Mouse (Mus musculus): ENCODE measurements around the gene Rnf217. TPM values are rescaled to one million over a fixed set of nuclear protein-coding genes. Genes with fewer than 3 reads are reported as not detected.

Rnf217 gene
- 1.4 and 1.5 TPM in 2 replicates for polyA plus RNA-seq (2015; fragmentation: Nextera tagmentation; extraction: Ambion mirVana)

- peak; percentile 86 for ATAC-seq (ENCODE audit: insufficient read depth, low FRiP score)
- H3K36me3 ChIP-seq (ENCODE audit: control insufficient read depth, insufficient read depth, low read length), result no peaks in the 10 kb centered on the region
- peak within 1 kb of the TSS; percentile 87 for H3K27ac ChIP-seq (ENCODE audit: low read length)
- H3K4me3 ChIP-seq (replicated peaks; ENCODE audit: low read length), result peak within 1 kb of the TSS; percentile 83
- peak within 1 kb of the TSS; percentile 99 for H3K9ac ChIP-seq (ENCODE audit: low read length)
- no peaks in the 10 kb centered on the region for H3K9me3 ChIP-seq (replicated peaks; ENCODE audit: control insufficient read depth, low read length)
- H3K4me1 ChIP-seq (ENCODE audit: control insufficient read depth, insufficient read depth, low read length), result peaks cover 22% of the 10 kb centered on the region
- peak within 1 kb of the TSS; percentile 72 for H3K4me2 ChIP-seq (ENCODE audit: low read depth, low read length)
- H3K27me3 ChIP-seq (ENCODE audit: control insufficient read depth, insufficient read depth, low read length), result no peaks in the 10 kb centered on the region
- WGBS, result under 1% methylated on average over 93 of the region's 106 CpGs
These were observed at the start of gene Rnf217 for GRCm38 (mm10) chr10:31609066-31609961. Gene Rnf217, minus strand, starts transcription at chr10:31609184.

GRCm38 (mm10) chr10:31647270-31647669 lies 38.3 kb upstream of the Rnf217 start:
- no peak for ATAC-seq (ENCODE audit: insufficient read depth, low FRiP score)
- no peak overlapping the region for H3K9ac ChIP-seq (ENCODE audit: low read length)
- WGBS, result 77% methylated on average over 3 of the region's 3 CpGs

GRCm38 (mm10) chr10:31646083-31646482 lies 37.1 kb upstream of the Rnf217 start:
- Histone ChIP-seq H3K36me3 (ENCODE audit: control insufficient read depth, insufficient read depth, low read length) (no peaks in the 10 kb centered on the region), H3K4me1 (ENCODE audit: control insufficient read depth, insufficient read depth, low read length) (no peaks in the 10 kb centered on the region), H3K4me3 (replicated peaks; ENCODE audit: low read length) (no peak overlapping the region), H3K27ac (ENCODE audit: low read length) (no peak overlapping the region), H3K27me3 (ENCODE audit: control insufficient read depth, insufficient read depth, low read length) (no peaks in the 10 kb centered on the region), H3K4me2 (ENCODE audit: low read depth, low read length) (no peak overlapping the region), H3K9me3 (replicated peaks; ENCODE audit: control insufficient read depth, low read length) (no peaks in the 10 kb centered on the region), H3K9ac (ENCODE audit: low read length) (no peak overlapping the region)
- no peak for ATAC-seq (ENCODE audit: insufficient read depth, low FRiP score)
- 76% methylated on average over 1 of the region's 1 CpGs for WGBS

More at GRCm38 (mm10) chr10:31647270-31647669, 38.3 kb upstream of the Rnf217 start:
- H3K27ac ChIP-seq (ENCODE audit: low read length), result no peak overlapping the region
- H3K27me3 ChIP-seq (ENCODE audit: control insufficient read depth, insufficient read depth, low read length), result no peaks in the 10 kb centered on the region
- no peak overlapping the region for H3K4me2 ChIP-seq (ENCODE audit: low read depth, low read length)
- no peaks in the 10 kb centered on the region for H3K36me3 ChIP-seq (ENCODE audit: control insufficient read depth, insufficient read depth, low read length)
- H3K4me1 ChIP-seq (ENCODE audit: control insufficient read depth, insufficient read depth, low read length), result no peaks in the 10 kb centered on the region
- no peaks in the 10 kb centered on the region for H3K9me3 ChIP-seq (replicated peaks; ENCODE audit: control insufficient read depth, low read length)
- no peak overlapping the region for H3K4me3 ChIP-seq (replicated peaks; ENCODE audit: low read length)

GRCm38 (mm10) chr10:31635098-31635497 lies 26.1 kb upstream of the Rnf217 start:
- Histone ChIP-seq H3K4me1 (ENCODE audit: control insufficient read depth, insufficient read depth, low read length) (no peaks in the 10 kb centered on the region), H3K9ac (ENCODE audit: low read length) (no peak overlapping the region), H3K9me3 (replicated peaks; ENCODE audit: control insufficient read depth, low read length) (no peaks in the 10 kb centered on the region), H3K36me3 (ENCODE audit: control insufficient read depth, insufficient read depth, low read length) (no peaks in the 10 kb centered on the region), H3K27me3 (ENCODE audit: control insufficient read depth, insufficient read depth, low read length) (no peaks in the 10 kb centered on the region), H3K27ac (ENCODE audit: low read length) (no peak overlapping the region), H3K4me3 (replicated peaks; ENCODE audit: low read length) (no peak overlapping the region), H3K4me2 (ENCODE audit: low read depth, low read length) (no peak overlapping the region)
- 88% methylated on average over 3 of the region's 3 CpGs for WGBS
- no peak for ATAC-seq (ENCODE audit: insufficient read depth, low FRiP score)

- no peak for ATAC-seq (ENCODE audit: insufficient read depth, low FRiP score)
- 72% methylated on average over 1 of the region's 1 CpGs for WGBS
- no peak overlapping the region for H3K4me3 ChIP-seq (replicated peaks; ENCODE audit: low read length)
- no peaks in the 10 kb centered on the region for H3K9me3 ChIP-seq (replicated peaks; ENCODE audit: control insufficient read depth, low read length)
- no peak overlapping the region for H3K4me2 ChIP-seq (ENCODE audit: low read depth, low read length)
- H3K36me3 ChIP-seq (ENCODE audit: control insufficient read depth, insufficient read depth, low read length), result no peaks in the 10 kb centered on the region
- H3K27me3 ChIP-seq (ENCODE audit: control insufficient read depth, insufficient read depth, low read length), result no peaks in the 10 kb centered on the region
- no peak overlapping the region for H3K27ac ChIP-seq (ENCODE audit: low read length)
- H3K9ac ChIP-seq (ENCODE audit: low read length), result no peak overlapping the region
- H3K4me1 ChIP-seq (ENCODE audit: control insufficient read depth, insufficient read depth, low read length), result no peaks in the 10 kb centered on the region
These were observed 23.0 kb upstream of the Rnf217 start for GRCm38 (mm10) chr10:31632005-31632404.

DNA sequence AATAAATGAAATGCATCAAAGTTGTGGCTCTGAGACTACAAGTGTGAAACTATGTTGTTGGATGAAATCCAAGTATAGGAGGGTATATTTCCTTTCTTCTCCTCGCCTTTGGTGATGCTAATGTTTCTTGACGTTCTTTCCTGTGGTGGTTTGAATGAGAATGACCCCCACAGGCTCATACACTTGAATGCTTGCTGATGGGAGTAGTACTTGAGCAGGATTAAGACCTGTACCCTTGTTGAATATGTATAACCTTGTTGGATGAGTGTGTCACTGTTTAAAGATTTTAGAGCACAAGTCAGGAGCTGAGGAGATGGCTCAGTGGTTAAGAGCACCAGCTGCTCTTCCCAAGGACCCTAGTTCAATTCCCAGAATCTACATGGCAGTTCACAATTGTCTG lies 6.4 kb upstream of the Rnf217 start:
- 64% methylated on average over 2 of the region's 2 CpGs for WGBS
- ATAC-seq (ENCODE audit: insufficient read depth, low FRiP score), result no peak

GRCm38 (mm10) chr10:31614111-31614510 lies 5.1 kb upstream of the Rnf217 start:
- Histone ChIP-seq H3K36me3 (ENCODE audit: control insufficient read depth, insufficient read depth, low read length) (no peaks in the 10 kb centered on the region), H3K9ac (ENCODE audit: low read length) (no peak overlapping the region), H3K4me2 (ENCODE audit: low read depth, low read length) (no peak overlapping the region), H3K27me3 (ENCODE audit: control insufficient read depth, insufficient read depth, low read length) (no peaks in the 10 kb centered on the region), H3K4me3 (replicated peaks; ENCODE audit: low read length) (no peak overlapping the region), H3K4me1 (ENCODE audit: control insufficient read depth, insufficient read depth, low read length) (no peaks in the 10 kb centered on the region), H3K9me3 (replicated peaks; ENCODE audit: control insufficient read depth, low read length) (no peaks in the 10 kb centered on the region), H3K27ac (ENCODE audit: low read length) (no peak overlapping the region)
- WGBS, result 61% methylated on average over 1 of the region's 1 CpGs
- no peak for ATAC-seq (ENCODE audit: insufficient read depth, low FRiP score)

More for the DNA sequence above, 6.4 kb upstream of the Rnf217 start:
- Histone ChIP-seq H3K27ac (ENCODE audit: low read length) (no peak overlapping the region), H3K27me3 (ENCODE audit: control insufficient read depth, insufficient read depth, low read length) (no peaks in the 10 kb centered on the region), H3K4me1 (ENCODE audit: control insufficient read depth, insufficient read depth, low read length) (no peaks in the 10 kb centered on the region), H3K4me3 (replicated peaks; ENCODE audit: low read length) (no peak overlapping the region), H3K4me2 (ENCODE audit: low read depth, low read length) (no peak overlapping the region), H3K9ac (ENCODE audit: low read length) (no peak overlapping the region), H3K9me3 (replicated peaks; ENCODE audit: control insufficient read depth, low read length) (no peaks in the 10 kb centered on the region), H3K36me3 (ENCODE audit: control insufficient read depth, insufficient read depth, low read length) (no peaks in the 10 kb centered on the region)

DNA sequence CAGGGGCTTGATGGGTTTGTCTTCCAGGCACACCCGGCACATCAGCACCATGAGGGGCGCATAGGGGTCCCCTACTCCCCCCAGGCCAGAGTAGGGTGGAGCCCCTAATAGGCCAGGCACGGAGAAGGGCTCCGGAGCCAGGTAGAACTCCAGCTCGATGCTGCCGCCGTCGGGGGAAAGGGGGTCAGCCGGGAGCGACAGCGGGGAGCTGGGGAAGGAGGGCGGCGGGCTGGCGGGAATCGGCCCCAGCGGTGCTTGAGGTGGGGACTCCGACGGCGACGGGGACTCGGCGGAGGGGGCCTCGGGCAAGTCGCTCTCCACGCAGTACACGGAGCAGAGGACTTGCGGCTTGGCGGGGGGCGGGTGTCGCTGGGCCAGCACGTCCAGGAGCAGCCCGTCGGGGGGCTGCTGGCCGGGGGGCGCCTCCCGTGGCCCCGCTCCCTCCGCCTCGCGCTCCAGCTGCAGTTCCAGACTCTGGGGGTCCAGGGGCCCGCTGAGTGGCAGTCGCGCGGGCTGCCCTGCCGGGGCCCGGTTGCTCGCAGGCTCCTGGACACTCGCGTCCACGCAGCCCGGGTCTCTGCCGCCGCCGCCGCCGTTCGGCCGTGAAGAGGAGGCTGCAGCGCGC lies 431 bp downstream of the Rnf217 start:
- Histone ChIP-seq H3K9ac (ENCODE audit: low read length) (peak overlapping the region; percentile 99), H3K4me3 (replicated peaks; ENCODE audit: low read length) (peak overlapping the region; percentile 83), H3K36me3 (ENCODE audit: control insufficient read depth, insufficient read depth, low read length) (no peaks in the 10 kb centered on the region), H3K27me3 (ENCODE audit: control insufficient read depth, insufficient read depth, low read length) (no peaks in the 10 kb centered on the region), H3K27ac (ENCODE audit: low read length) (peak overlapping the region; percentile 87), H3K4me1 (ENCODE audit: control insufficient read depth, insufficient read depth, low read length) (peaks cover 22% of the 10 kb centered on the region), H3K4me2 (ENCODE audit: low read depth, low read length) (peak overlapping the region; percentile 72), H3K9me3 (replicated peaks; ENCODE audit: control insufficient read depth, low read length) (no peaks in the 10 kb centered on the region)
- WGBS, result under 1% methylated on average over 58 of the region's 60 CpGs
- peak; percentile 34; the same call in 1 of the 2 replicates for ATAC-seq (ENCODE audit: insufficient read depth, low FRiP score)

Measured in stomach, embryonic 16.5 days (tissue).